Mouse (Mus musculus): ENCODE data around the gene St3gal5. TPM values are rescaled to one million over a fixed set of nuclear protein-coding genes. Genes with fewer than 3 reads are reported as not detected.

Gene St3gal5
- polyA plus RNA-seq (2014; fragmentation: Illumina TruSeq; extraction: RNeasy Lipid Tissue Mini Kit (QIAGEN cat#74804); ENCODE audit: low read depth, low replicate concordance) = 73.4 TPM

DNA sequence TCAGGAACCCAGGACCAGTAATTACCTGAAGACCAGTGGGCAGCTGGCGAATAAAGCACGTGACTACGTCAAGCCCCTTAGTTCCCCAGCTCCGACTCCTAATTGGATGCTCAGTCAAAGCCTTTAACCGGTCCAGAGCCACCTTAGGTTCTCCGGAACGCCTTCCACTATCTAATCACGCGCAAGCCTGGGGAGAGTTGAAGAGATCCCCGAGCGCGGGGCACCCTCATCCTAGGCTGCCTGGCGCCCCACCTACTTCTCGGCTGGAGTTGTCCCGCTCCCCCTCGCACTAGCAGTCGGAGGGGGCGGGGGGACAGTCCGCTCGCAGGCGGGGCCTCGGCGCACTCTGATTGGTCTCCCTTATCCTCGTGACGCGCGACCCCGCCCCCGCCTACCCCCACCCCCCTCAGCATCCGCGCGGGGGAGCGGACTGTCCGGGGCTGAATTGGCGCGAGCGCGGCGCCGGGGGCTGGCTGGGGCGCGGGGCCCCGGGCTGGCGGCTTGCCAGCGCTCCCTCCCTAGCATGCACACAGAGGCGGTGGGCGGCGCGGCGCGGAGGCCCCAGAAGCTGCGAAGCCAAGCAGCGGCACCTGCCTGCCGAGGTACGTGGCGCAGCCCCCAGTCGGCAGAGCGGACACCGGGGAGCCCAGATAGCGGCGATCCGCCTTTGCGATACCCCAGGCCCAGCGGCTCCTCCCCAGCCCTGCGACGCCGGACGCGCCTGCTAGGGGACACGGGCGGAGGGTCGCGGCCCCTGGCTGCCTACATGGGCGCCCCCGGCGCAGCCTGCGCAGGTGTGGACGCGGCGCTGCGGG, at the start of gene St3gal5:
Gene St3gal5 (plus strand): TSS at position 412 of the 815 bp plus-strand sequence.

Other genes with a start within 250 kb of the St3gal5 start
- 108 TPM for gene Ptcd3, start 188.8 kb upstream of the St3gal5 start, polyA plus RNA-seq (2014; fragmentation: Illumina TruSeq; extraction: RNeasy Lipid Tissue Mini Kit (QIAGEN cat#74804); ENCODE audit: low read depth, low replicate concordance)
- 2.4 TPM for gene Polr1a, start 188.5 kb upstream of the St3gal5 start, polyA plus RNA-seq (2014; fragmentation: Illumina TruSeq; extraction: RNeasy Lipid Tissue Mini Kit (QIAGEN cat#74804); ENCODE audit: low read depth, low replicate concordance)
- gene Atoh8, start 138.0 kb downstream of the St3gal5 start, polyA plus RNA-seq (2014; fragmentation: Illumina TruSeq; extraction: RNeasy Lipid Tissue Mini Kit (QIAGEN cat#74804); ENCODE audit: low read depth, low replicate concordance) = 2.9 TPM
- not detected for gene Sftpb, start 207.0 kb downstream of the St3gal5 start, polyA plus RNA-seq (2014; fragmentation: Illumina TruSeq; extraction: RNeasy Lipid Tissue Mini Kit (QIAGEN cat#74804); ENCODE audit: low read depth, low replicate concordance)
- 22.1 TPM for gene Usp39, start 247.6 kb downstream of the St3gal5 start, polyA plus RNA-seq (2014; fragmentation: Illumina TruSeq; extraction: RNeasy Lipid Tissue Mini Kit (QIAGEN cat#74804); ENCODE audit: low read depth, low replicate concordance)
- 37.3 TPM for gene 0610030E20Rik, start 249.7 kb downstream of the St3gal5 start, polyA plus RNA-seq (2014; fragmentation: Illumina TruSeq; extraction: RNeasy Lipid Tissue Mini Kit (QIAGEN cat#74804); ENCODE audit: low read depth, low replicate concordance)